Mouse (Mus musculus) c-Kit-negative CD71-positive TER-119-positive erythroid progenitor cells, embryonic 14.5 days (primary cell): ENCODE results near the gene Mboat1.

Source experiments
- DNase-seq: peaks from one replicate; pipeline ENCODE4 v3.0.0-alpha.2; 2013; ENCODE audit warnings: low read depth, low spot score

Mboat1 gene

GRCm38 (mm10) chr13:30185959-30186358, 49.7 kb downstream of the Mboat1 start:
- DNase-seq = no peak

DNA sequence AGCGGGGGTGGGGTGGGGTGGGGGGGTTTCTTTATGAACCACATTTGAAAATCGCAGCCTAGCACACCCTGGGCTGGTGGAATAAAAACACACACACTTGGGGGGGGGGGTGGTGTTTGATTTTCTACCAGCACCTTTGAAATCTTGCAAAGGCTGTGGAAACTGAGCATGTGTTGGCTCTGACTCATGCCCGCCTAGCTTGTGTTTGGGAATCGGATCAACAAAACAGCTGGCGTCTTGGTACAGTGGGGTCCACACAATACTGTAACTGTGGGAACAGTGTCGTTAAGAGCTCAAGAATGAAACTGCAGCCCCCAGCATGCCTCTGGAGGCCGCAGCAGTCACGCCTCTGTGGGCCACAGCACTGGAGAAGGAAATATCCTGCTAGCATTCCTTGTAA, 50.2 kb downstream of the Mboat1 start:
- DNase-seq = no peak

DNA sequence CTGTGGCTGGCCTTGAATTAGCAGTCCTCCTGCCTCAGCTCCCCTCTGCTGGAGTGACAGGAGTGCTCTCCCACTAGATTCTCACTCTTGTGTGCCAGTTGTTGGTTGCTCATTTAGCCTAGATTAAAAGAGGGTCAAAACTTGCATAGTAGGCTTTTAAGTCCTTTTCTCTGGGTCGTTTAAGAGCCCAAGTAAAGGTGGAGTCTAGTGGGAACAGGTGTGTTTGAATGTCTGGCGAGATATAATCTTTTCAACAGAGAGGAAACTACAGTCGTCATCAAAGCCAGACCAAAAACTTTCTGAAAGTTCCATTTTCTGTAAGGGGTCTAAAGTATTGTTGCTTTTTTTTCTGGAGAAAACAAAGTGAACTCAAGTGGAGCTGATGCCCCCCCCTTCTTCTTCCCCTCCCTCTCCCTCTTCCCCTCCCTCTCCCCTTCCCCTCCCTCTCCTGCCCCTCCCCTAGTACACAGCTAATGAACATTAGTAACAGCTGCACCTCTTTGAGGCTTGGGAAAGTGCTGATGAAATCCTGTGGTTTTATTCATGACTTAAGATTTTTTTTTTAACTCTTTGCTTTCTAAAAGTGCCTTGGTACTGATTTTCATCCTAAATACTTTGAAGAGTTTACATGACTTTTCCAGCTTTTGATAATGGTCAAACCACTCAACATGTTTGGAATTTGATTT, 55.9 kb downstream of the Mboat1 start:
- DNase-seq = no peak

DNA sequence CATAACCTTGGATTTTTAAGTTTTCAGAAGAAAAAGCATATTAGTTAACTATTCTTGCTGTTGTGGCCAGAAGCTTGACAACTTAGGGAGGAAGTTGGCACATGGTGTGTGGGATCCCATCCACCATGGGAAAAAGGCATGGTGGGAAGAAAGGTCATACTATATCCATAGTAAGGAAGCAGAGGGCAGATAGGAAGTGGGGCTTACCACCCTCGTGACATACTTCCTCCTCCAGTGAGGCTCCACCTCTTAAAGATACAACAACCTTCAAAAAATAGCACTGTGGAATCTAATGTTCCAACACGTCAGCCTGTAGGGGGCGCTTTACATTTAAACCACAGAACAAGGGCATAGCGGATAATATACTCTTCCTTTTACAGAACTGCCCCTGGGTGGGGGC, 57.1 kb downstream of the Mboat1 start:
- no peak for DNase-seq

DNA sequence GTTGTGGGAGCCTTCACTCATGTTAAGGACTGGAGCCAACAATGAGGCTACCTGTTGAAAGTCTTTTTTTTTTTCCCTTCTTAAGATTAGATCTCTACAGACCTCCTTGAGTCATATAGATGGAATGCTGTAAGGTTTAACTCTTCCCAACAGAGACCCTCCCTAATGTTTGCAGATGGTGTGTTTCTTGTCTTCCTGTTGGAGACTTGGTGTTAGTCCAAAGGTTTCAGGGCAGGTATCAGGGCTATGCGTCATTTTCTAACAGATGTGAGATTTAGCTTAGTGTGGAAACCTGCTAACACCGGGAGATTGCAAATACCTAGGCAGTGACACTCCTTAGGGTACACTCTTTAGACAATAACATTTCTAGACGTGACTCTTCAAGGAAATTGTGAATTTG, 58.5 kb downstream of the Mboat1 start:
- DNase-seq = no peak

DNA sequence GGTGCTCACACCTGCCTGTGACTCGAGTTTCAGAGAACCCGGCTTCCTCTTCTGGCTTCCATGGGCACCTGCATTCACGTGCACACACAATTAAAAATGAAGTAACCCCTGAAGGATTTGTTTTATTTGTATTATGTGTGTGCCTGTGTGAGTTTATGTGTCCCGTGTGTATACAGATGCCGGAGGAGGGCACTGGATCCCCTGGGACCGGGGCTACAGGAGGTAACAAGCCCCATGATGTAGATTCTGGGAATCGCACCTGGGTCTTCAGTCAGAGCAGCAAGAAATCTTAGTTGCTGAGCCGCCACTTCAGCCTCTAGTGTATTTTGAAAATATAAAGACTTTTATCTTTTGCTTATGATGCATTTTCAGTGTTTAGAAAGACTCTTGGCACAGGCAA, 60.4 kb downstream of the Mboat1 start:
- no peak for DNase-seq

DNA sequence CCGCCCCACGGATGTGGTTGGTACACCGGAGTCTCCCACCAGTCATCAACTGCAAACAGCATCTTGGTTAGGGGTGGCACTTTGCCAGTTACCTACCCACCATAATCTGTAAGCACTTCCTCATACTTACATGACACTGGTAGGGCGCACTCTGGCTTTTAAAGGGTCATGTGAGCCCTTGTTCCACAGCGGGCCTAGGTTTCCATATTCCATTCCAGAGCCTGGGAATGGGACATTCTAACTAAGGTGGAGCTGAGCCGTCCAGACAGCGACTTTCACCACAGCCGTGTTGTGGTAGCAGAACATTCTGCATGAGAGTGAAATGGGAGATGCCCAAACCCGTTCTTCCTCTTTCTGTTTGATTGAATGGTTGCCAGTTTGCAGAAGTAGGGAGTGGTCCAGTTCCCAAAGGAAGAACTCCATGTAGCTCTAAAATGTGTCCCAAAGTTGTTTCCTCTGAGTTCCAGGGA, 61.8 kb downstream of the Mboat1 start:
- no peak for DNase-seq

DNA sequence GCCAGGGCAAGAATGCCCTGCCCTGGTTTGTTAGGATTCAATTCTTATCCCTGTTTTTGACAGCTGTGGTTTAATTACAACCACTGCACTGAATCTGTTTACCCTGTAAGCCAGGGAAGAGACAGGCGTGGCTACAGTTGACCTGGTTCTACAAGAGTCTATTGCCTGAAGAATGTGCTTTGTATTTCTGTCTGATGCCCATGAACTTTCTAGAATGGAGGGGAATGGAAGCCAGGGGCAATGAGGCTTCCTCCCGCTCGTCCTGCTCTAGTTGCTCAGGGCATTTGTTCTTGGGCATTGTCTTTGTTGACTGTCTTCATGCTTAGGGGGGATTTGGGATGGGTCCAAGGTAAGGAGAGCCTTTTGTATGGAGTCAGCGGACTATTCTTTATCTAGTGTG, 63.5 kb downstream of the Mboat1 start:
- no peak for DNase-seq

DNA sequence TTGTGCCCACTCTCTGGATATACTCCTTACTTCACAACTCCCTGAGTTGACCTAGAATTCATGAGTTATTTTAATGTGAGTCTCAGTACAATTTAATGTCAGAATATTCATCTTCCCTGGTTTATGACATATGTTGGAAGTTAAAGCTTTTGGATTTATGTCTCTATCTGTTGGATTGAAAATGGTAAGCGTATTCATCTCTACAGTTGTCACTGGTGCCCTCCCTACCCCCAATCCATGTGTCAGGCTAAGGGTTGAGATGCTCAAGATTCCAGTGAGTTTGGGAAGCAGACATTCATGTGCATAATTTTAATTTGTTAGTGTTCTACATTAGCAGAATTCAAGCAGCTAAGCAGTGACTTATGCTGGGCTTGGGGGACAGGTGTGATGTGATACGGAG, 64.4 kb downstream of the Mboat1 start:
- DNase-seq = no peak

DNA sequence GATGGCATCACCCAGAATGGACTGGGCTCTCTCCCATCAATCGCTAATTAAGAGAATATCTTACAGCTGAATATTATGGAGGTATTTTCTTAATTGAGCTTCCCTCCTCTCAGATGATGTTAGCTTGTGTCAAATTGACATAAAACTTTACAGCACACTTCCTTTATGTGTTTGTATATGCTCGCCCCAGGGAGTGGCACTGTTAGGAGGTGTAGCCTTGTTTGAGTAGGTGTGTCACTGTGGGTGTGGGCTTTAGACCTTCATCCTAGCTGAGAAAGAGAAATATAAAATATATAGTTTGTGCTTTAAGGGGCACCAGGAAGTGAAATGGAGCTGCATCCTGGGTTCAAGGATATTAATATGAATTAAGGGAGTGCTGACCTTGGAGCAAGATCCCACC, 66.7 kb downstream of the Mboat1 start:
- no peak for DNase-seq

- DNase-seq = no peak
Measured at GRCm38 (mm10) chr13:30208176-30208575, 71.9 kb downstream of the Mboat1 start.

- DNase-seq = no peak
Measured at GRCm38 (mm10) chr13:30213276-30213675, 77.0 kb downstream of the Mboat1 start.

- no peak for DNase-seq
Measured at GRCm38 (mm10) chr13:30217588-30218371, 81.5 kb downstream of the Mboat1 start.

GRCm38 (mm10) chr13:30219597-30219996, 83.3 kb downstream of the Mboat1 start:
- no peak for DNase-seq

- no peak for DNase-seq
Measured at GRCm38 (mm10) chr13:30221316-30221715, 85.0 kb downstream of the Mboat1 start.

GRCm38 (mm10) chr13:30224114-30224513, 87.8 kb downstream of the Mboat1 start:
- no peak for DNase-seq

DNA sequence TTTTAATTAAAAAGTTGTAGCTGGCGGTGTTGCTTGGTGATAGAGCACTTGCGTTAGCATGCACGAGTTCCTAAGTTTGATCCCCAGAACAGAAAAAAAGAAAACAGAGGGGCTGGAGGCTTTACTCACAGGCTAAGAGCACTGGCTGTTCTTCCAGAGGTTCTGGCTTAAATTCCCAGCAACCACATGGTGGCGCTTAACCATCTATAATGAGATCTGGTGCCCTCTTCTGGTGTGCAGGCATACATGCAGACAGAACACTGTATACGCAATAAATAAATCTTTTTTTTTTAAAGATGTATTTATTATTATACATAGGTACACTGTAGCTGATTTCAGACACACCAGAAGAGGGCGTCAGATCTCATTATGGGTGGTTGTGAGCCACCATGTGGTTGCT, 88.4 kb downstream of the Mboat1 start:
- DNase-seq = no peak

- no peak for DNase-seq
Measured at GRCm38 (mm10) chr13:30228762-30229161, 92.5 kb downstream of the Mboat1 start.

DNA sequence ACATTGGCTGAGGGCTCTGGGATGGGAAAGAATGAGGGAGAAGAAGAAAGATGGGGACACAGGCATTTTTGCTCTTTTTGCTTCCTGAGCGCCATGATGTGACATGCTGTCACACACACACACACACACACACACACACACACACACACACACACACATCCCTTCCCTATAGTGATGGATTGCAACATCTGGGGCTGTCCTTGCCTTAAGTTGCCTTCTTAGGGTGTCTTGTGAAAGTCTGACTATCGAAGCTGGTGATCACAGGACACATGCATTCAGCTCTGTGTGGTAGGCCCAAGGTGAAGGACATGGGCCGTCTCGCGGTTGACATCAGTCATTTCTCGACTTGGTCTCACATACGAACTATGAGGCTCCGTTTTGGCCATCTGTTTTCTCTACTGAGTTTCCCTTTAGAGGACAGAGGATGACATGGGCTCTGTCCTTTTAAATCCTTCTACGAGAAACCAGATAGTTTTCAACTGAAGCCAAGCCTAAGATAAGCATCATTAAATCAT, 93.4 kb downstream of the Mboat1 start:
- DNase-seq = no peak

- DNase-seq = no peak
Measured at GRCm38 (mm10) chr13:30235056-30235750, 98.9 kb downstream of the Mboat1 start.

DNA sequence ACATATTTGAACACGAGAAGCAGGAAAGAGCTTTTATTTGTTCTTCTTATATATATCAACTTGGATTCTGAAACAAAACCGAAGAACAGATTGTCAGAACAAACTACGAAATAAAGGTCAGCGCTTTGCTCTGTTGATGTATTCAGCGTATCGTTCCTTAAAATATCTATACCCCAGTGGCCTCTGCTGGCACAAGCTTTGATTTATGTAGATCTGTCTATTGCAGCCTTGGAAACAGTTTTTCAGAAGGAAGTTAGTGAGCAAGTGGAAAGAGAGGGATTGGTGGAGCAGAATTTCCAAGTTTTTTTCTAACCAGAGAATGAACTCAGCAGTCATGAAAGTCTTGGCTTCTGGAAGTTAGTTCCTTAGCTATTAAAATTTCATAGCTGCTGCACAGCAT, 103.1 kb downstream of the Mboat1 start:
- DNase-seq = no peak

DNA sequence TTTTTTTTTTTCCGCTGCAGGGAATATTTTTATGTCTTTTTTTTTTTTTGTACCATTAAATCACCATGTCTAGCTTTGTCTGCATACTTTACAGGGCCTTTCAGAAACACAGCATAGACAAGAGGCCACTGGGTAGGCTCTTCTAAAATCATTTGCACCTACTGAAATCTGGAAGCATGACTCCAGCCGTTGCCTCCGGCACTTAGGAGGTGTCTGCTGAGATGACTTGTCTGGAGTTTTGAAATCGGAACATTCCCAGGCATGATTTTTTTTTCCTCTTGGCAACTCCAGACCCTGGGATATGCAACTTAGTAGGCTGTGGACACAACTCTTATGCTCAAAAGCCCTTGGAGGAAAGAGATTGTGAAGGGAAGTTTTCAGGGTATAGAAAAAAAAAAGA, 109.3 kb downstream of the Mboat1 start:
- no peak for DNase-seq
